Mouse (Mus musculus) myocyte (in vitro differentiated cells): ENCODE measurements at regions not wholly inside any gene's neighbourhood (a gene's known extent, or its start where the extent isn't known, plus 50 kb on each side); places are given as distances from the start of the nearest gene placed in this dataset.

ENCODE experiments used
- MAX ChIP-seq: IDR thresholded peaks from one replicate; pipeline ENCODE4 v1.6.1; 2011; ENCODE audit warnings: low read depth, mild to moderate bottlenecking, control low read depth
- MYOG ChIP-seq, 3 experiments: IDR thresholded peaks; one replicate each; pipeline ENCODE4 v1.6.1; 2011; ENCODE audit warnings: control low read depth in 2 of 3, low read depth in 2 of 3, mild to moderate bottlenecking in 2 of 3; ENCODE audit not compliant: insufficient read length in 2 of 3, control insufficient read depth in 1 of 3, insufficient read depth in 1 of 3
- POLR2A ChIP-seq: IDR thresholded peaks from one replicate; pipeline ENCODE4 v1.6.1; 2011; ENCODE audit warnings: low read depth, mild to moderate bottlenecking, control low read depth, moderate library complexity; ENCODE audit not compliant: insufficient read length
- TCF12 ChIP-seq: IDR thresholded peaks from one replicate; pipeline ENCODE4 v1.6.1; 2011; ENCODE audit warnings: mild to moderate bottlenecking, control low read depth; ENCODE audit not compliant: poor library complexity, insufficient read depth, severe bottlenecking

GRCm38 (mm10) chr6:52425082-52425481, 111.8 kb downstream of the Evx1 start:
- no peak for TF ChIP-seq TCF12
- TF ChIP-seq POLR2A = no peak
- no peak for TF ChIP-seq MAX
- no peak for TF ChIP-seq MYOG (IDR thresholded peaks at IDR 0.05; ENCODE audit: control insufficient read depth in 1 of 3, insufficient read depth in 1 of 3, insufficient read length in 2 of 3, low read depth in 2 of 3)
